Mouse (Mus musculus): Measurements from ENCODE around the gene Bcor.

The Bcor gene

GRCm38 (mm10) chrX:12159981-12160656, at the start of gene Bcor:
Gene Bcor (minus strand): TSS chrX:12160355.
- DNase-seq = peak; percentile 82

GRCm38 (mm10) chrX:12202951-12203350, 42.8 kb upstream of the Bcor start:
- DNase-seq = peak; percentile 31

DNA sequence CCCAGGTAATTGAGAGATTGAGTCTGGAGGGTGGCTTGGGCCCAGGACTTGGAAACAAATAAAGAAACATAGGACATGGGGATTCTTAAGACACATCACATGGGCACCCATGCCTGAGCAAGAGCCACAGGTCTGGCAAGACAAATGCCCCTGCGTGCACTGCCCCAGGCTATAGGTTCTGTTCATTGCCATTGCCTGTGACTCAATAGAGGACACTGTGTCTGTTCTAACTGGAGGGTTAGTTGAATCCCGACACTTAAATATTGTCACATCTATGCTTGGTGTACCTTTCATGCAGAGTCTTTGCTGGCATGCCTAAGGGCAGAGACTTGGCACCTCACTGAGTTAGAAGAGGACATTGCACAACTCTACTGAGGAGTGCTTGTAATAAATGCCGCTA, 41.0 kb upstream of the Bcor start:
- no peak for DNase-seq

- peak; percentile 19 for DNase-seq
Observed at GRCm38 (mm10) chrX:12195234-12195919, 35.2 kb upstream of the Bcor start.

GRCm38 (mm10) chrX:12192343-12192742, 32.2 kb upstream of the Bcor start:
- DNase-seq = no peak

- no peak for DNase-seq
Observed at GRCm38 (mm10) chrX:12189511-12189910, 29.4 kb upstream of the Bcor start.

DNA sequence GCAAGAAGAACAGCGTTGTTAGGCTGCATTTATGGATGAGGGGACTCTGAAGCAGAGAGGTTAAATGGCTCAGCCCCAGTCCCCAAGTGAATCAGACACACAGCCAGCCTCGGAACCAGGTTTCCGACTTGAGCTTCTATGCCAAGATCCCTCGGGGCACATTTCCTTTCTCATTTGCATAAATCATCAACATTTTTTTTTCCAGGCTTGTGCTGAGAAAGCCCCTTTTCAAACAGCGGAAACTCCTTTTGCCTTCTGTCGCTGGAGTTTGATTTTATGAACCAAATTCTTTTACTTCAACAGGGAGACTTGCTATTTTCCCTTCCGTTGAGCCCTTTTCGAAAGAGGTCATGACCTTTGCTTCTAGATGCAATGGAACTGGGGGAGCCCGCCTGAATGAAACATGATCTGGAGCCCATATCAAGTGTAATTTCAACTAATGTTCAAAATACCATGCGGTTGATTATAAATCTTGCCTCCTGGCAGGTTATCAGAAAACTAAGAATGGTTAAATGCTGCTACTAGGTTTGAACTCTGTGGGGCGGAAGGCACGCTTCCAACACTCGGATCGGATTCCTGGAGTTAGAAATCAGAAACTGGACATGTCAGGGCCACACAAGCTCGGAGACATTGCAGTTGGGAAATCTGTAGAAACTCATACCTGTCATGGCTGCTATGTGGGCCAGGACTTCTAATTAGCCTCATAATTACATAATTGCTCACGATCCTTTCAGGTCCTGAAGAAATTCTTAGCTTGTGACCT, 15.2 kb upstream of the Bcor start:
- DNase-seq = no peak

- no peak for DNase-seq
Observed at GRCm38 (mm10) chrX:12170128-12170527, 10.0 kb upstream of the Bcor start.

- no peak for DNase-seq
Observed at GRCm38 (mm10) chrX:12164591-12165529, 4.7 kb upstream of the Bcor start.

DNA sequence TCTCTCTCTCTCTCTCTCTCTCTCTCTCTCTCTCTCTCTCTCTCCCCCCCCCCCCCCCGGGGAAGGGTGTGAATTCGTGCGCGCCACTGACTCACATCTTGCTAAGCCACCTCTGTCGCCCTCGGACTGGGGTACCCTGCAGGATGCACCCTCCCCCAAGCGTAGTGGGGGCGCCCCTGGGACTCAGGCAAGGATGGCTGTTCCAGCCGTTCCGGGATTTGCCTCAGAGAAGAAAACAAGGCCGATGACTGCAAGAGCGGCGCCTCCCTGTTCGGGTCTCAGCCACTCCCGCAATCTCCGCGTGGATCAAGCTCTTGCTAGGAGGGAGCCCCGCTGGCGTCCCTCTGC, 647 bp downstream of the Bcor start:
- DNase-seq = peak; percentile 72

DNA sequence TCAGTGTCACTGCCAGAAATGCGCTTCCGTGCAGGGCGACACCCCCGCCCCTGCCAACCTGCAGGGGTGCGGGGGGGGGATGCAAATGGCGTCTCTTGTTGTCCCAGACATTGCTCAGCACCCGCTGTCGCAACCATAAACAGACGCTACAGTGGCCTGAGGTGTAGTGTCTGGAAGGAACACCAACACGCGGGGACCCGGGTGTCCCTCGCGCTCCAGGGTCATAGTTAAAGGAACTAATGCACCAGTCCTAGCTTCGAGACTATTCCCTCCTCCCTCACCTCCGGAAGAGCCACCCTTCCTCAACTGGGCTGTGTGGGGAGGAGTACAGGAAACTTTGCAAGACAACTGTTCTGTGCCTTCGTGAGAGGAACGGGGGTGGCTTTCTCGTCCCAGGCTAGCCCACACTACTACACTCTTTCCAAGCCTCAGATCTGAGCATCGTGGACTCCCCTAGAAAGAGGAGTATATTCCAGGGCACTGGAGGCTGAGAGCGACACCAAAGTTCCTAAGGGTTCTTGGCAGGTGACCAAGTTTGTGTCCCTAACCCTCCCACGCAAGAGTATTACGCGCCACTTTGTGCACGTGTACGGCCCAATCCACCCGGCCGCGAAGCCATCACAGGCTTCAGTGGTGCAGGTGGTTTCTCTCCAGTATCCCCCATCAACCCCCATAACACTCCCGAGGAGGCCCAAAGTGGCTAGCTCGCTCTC, 1.2 kb downstream of the Bcor start:
- peak; percentile 77 for DNase-seq

DNA sequence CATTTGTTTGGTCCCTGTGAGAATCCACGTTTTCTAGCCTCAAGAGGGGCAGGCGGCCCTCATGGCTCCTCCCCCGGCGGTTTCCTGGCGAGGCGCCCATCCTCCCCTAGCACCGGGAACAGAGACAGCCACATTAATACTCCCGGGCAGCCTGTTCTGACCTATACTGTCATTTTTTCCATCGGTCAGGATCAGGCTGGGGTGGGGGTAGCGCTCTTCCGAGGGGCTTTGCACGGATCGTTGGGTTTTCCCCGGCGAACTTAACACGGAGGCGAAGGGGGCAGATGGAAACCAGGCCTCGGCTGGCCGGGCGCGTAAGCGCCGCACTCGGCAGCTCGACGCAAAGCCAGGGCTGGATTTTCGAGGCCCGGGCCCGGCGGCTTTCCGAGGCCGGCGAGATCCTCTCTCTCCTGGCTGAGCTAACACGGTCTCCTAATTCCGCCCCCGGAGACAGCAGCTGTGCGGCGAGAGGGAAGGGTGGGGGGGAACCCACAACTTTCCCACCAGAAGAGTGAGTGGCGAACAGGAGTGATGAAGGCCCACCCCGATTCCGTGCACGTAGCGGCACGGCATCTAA, 1.8 kb downstream of the Bcor start:
- peak; percentile 71 for DNase-seq

GRCm38 (mm10) chrX:12157331-12157930, 2.7 kb downstream of the Bcor start:
- peak; percentile 58 for DNase-seq

GRCm38 (mm10) chrX:12155842-12156291, 4.3 kb downstream of the Bcor start:
- peak; percentile 55 for DNase-seq

DNA sequence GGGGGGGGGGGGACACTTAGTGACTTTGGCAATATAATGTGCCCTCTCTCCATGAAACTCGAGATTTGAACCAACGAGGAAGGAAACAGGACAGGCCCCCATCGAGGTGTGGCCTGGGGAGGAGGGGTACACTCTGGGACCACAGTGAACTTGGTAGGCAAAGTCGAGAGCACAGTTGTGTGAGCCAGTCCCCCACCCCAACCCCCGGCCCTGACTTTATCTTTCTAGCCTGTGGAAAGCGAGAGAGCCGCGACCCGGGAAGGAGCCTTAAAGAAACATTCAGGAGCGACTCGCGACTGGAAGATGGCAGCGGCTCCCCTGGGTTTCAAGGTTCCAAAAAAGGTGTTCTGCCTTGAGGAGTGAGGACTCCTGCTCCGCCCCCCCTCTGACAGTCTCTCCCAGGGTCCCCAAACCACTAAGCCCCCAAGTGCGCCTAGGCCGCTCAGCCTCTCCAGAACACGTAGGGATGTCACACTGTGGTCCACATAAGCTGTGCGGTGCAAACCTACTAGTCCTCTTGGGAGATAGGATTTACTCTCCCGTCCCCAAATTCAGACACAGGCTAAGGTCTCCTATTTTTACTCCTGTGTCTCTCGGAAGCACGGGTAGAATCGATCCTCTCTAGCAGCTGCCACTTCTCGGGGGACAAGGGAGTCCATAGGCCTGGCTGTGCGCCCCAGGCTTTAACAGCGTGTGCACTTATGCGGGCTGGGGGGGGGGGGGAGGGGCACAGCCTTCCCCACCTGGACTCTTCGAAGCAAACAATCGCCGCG, 4.9 kb downstream of the Bcor start:
- peak; percentile 36 for DNase-seq

DNA sequence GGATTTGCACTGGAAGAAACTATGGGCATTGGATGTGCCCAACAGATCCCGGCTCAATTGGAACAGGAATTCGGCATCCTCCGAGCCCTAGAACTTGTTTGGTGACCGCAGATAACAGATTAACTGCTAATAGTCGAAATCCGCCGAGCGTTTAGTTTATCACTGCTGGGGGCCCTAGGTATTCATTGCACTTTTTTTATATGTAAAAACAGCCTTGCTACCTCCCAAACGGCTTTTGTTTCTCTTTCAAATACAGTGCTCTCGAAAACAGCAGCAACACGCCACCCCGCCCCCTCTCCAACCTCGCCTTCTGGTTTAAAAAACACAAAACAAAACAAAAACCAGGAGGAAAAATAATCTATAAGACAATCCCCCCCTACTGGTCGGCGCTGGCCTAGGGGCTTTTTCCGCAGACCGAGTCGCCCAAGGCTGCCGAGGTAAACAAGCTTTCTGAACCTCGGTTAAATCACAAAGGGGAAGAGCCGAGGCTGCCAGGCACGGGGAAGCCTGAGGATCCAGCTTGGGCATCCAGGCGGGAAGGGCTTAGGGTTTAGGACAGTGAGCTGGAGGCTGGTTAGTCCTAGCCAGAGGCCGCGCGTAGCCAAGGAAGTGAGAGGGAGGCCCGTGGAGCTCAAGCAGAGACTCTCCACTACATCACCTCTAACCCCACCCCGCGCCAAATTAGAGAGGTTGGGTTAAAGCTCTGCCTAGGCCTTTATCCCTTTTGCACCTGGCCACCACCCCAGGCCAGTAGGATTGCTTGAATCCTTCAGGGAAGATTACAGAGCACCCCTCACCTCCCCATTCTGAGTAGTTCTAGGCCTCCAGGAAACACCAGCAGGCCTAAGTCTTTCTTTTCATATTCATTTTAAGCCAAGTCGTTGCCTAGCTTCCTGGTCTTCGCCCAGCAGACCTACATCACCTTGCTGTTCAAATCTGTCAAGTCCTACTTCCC, 6.7 kb downstream of the Bcor start:
- peak; percentile 74 for DNase-seq

GRCm38 (mm10) chrX:12151996-12152904, 7.9 kb downstream of the Bcor start:
- peak; percentile 11 for DNase-seq

Measured in thymus, postnatal 4 days (tissue).